Mouse (Mus musculus) liver, embryonic 16.5 days (tissue): ENCODE measurements around the gene Tiam1. TPM values are rescaled to one million over a fixed set of nuclear protein-coding genes. Genes with fewer than 3 reads are reported as not detected.
A peak's percentile ranks its signal among the peaks of the same experiment; 100 is the strongest.

ENCODE experiments used
- ATAC-seq: fragments of 200-750 bp; cut with Nextera tagmentation; 2 replicates; pipeline ENCODE4 v1.8.0; 2017; ENCODE audit warnings: low read depth, mild to moderate bottlenecking, moderate number of reproducible peaks, moderate library complexity
- H3K27ac ChIP-seq: fragments of 300-500 bp; sonication (generic); 2 replicates; pipeline ENCODE4 v1.5.1; 2014; ENCODE audit warnings: mild to moderate bottlenecking, low read length
- H3K27me3 ChIP-seq: fragments of 300-500 bp; sonication (generic); 2 replicates; pipeline ENCODE4 v1.6.1; 2014; ENCODE audit warnings: low read depth, low read length, mixed read lengths; ENCODE audit not compliant: control insufficient read depth, insufficient read depth
- H3K36me3 ChIP-seq: fragments of 300-500 bp; sonication (generic); 2 replicates; pipeline ENCODE4 v1.6.1; 2014; ENCODE audit warnings: mild to moderate bottlenecking; ENCODE audit not compliant: control insufficient read depth, insufficient read depth
- H3K4me1 ChIP-seq: fragments of 300-500 bp; sonication (generic); 2 replicates; pipeline ENCODE4 v1.6.1; 2014; ENCODE audit warnings: low read depth, low read length, mixed read lengths; ENCODE audit not compliant: control insufficient read depth
- H3K4me2 ChIP-seq: fragments of 300-500 bp; sonication (generic); 2 replicates; pipeline ENCODE4 v1.6.1; 2014; ENCODE audit warnings: low read depth, low read length, mixed read lengths
- H3K4me3 ChIP-seq: fragments of 300-500 bp; sonication (generic); 2 replicates; pipeline ENCODE4 v1.5.1; 2014; ENCODE audit warnings: low read depth, mild to moderate bottlenecking, low read length
- H3K9ac ChIP-seq: fragments of 300-500 bp; sonication (generic); 2 replicates; pipeline ENCODE4 v1.6.1; 2014; ENCODE audit warnings: low read depth, low read length
- H3K9me3 ChIP-seq: fragments of 300-500 bp; sonication (generic); replicated peaks from 2 replicates; pipeline ENCODE4 v1.6.1; 2016; ENCODE audit warnings: low read length; ENCODE audit not compliant: control insufficient read depth
- WGBS: fragments of 180-500 bp; shearing (Covaris S2); extraction: QIAGEN DNeasy Blood & Tissue Kit; methylation state at CpG from one replicate; pipeline ENCODE4 v1.1.7; 2014; ENCODE audit not compliant: insufficient replicate concordance; 5-methylcytosine and 5-hydroxymethylcytosine counted together
- polyA plus RNA-seq: library from polyadenylated mRNA; unstranded; fragments of >200 nt; fragmentation: Nextera tagmentation; extraction: Ambion mirVana; gene quantifications from 2 replicates; pipeline ENCODE4 v1.2.1, GENCODE M21; 2015

The Tiam1 gene
- polyA plus RNA-seq, 1 experiment from 2014 or later: 4.2 TPM

- no peaks in the 10 kb centered on the region; the same call in 1 of the 2 replicates for H3K36me3 ChIP-seq
- no peak overlapping the region for H3K27ac ChIP-seq
- no peaks in the 10 kb centered on the region for H3K27me3 ChIP-seq
- H3K4me3 ChIP-seq: no peak overlapping the region
- no peaks in the 10 kb centered on the region for H3K9me3 ChIP-seq
- WGBS: 80% methylated on average over 12 of the region's 12 CpGs
- no peak overlapping the region for H3K9ac ChIP-seq
- no peak for ATAC-seq
- no peak overlapping the region for H3K4me2 ChIP-seq
- H3K4me1 ChIP-seq: no peaks in the 10 kb centered on the region
Observed at GRCm38 (mm10) chr16:89799772-89800171, 343.8 kb downstream of the Tiam1 start.

GRCm38 (mm10) chr16:89796566-89796965 lies 347.0 kb downstream of the Tiam1 start:
- Histone ChIP-seq H3K27me3 (no peaks in the 10 kb centered on the region), H3K4me2 (no peak overlapping the region), H3K4me3 (no peak overlapping the region), H3K4me1 (no peaks in the 10 kb centered on the region), H3K36me3 (no peaks in the 10 kb centered on the region; the same call in 1 of the 2 replicates), H3K27ac (no peak overlapping the region), H3K9ac (no peak overlapping the region), H3K9me3 (no peaks in the 10 kb centered on the region)
- no peak for ATAC-seq
- 72% methylated on average over 7 of the region's 7 CpGs for WGBS

- Histone ChIP-seq H3K27me3 (no peaks in the 10 kb centered on the region), H3K9ac (no peak overlapping the region), H3K27ac (no peak overlapping the region), H3K4me3 (no peak overlapping the region), H3K4me2 (no peak overlapping the region), H3K4me1 (no peaks in the 10 kb centered on the region), H3K9me3 (no peaks in the 10 kb centered on the region), H3K36me3 (no peaks in the 10 kb centered on the region)
- 63% methylated on average over 9 of the region's 9 CpGs for WGBS
- ATAC-seq: no peak
Observed at GRCm38 (mm10) chr16:89789792-89790434, 353.7 kb downstream of the Tiam1 start.

GRCm38 (mm10) chr16:89785795-89786194 lies 357.8 kb downstream of the Tiam1 start:
- H3K36me3 ChIP-seq: no peaks in the 10 kb centered on the region
- peak; percentile 87 for ATAC-seq

GRCm38 (mm10) chr16:89779705-89780104 lies 363.9 kb downstream of the Tiam1 start:
- H3K27ac ChIP-seq: no peak overlapping the region
- no peaks in the 10 kb centered on the region for H3K36me3 ChIP-seq
- no peak overlapping the region for H3K4me3 ChIP-seq
- H3K4me2 ChIP-seq: no peak overlapping the region
- 46% methylated on average over 3 of the region's 3 CpGs for WGBS
- H3K9ac ChIP-seq: no peak overlapping the region
- ATAC-seq: no peak
- no peaks in the 10 kb centered on the region for H3K9me3 ChIP-seq
- no peaks in the 10 kb centered on the region for H3K27me3 ChIP-seq
- no peaks in the 10 kb centered on the region for H3K4me1 ChIP-seq

More at GRCm38 (mm10) chr16:89785795-89786194, 357.8 kb downstream of the Tiam1 start:
- Histone ChIP-seq H3K27ac (no peak overlapping the region), H3K4me2 (no peak overlapping the region), H3K9ac (no peak overlapping the region), H3K27me3 (no peaks in the 10 kb centered on the region), H3K4me3 (no peak overlapping the region), H3K9me3 (no peaks in the 10 kb centered on the region), H3K4me1 (no peaks in the 10 kb centered on the region)
- WGBS: 56% methylated on average over 5 of the region's 5 CpGs

- no peak overlapping the region for H3K4me3 ChIP-seq
- H3K27ac ChIP-seq: no peak overlapping the region
- no peak overlapping the region for H3K4me2 ChIP-seq
- peaks cover 3% of the 10 kb centered on the region; the same call in 1 of the 2 replicates for H3K4me1 ChIP-seq
- 67% methylated on average over 2 of the region's 2 CpGs for WGBS
- H3K9me3 ChIP-seq: no peaks in the 10 kb centered on the region
- no peak for ATAC-seq
- no peak overlapping the region for H3K9ac ChIP-seq
- no peaks in the 10 kb centered on the region for H3K36me3 ChIP-seq
- no peaks in the 10 kb centered on the region for H3K27me3 ChIP-seq
Observed at GRCm38 (mm10) chr16:89777450-89777849, 366.1 kb downstream of the Tiam1 start.

- Histone ChIP-seq H3K4me1 (peaks cover 3% of the 10 kb centered on the region; the same call in 1 of the 2 replicates), H3K27me3 (no peaks in the 10 kb centered on the region), H3K4me3 (no peak overlapping the region), H3K9ac (no peak overlapping the region), H3K9me3 (0 out of 2 replicates have a peak, but pooled peaks cover 2% of the 10 kb centered on the region), H3K4me2 (peak overlapping the region; percentile 71), H3K27ac (no peak overlapping the region), H3K36me3 (no peaks in the 10 kb centered on the region)
- WGBS: 33% methylated on average over 10 of the region's 10 CpGs
- no peak for ATAC-seq
Observed at GRCm38 (mm10) chr16:89774553-89774913, 369.0 kb downstream of the Tiam1 start.

- H3K9ac ChIP-seq: no peak overlapping the region
- WGBS: 9% methylated on average over 30 of the region's 30 CpGs
Observed at GRCm38 (mm10) chr16:89773657-89774552, 369.7 kb downstream of the Tiam1 start.

GRCm38 (mm10) chr16:89765919-89766318 lies 377.6 kb downstream of the Tiam1 start:
- H3K27ac ChIP-seq: no peak overlapping the region
- WGBS: 67% methylated on average over 11 of the region's 11 CpGs
- no peak overlapping the region for H3K4me3 ChIP-seq
- H3K9ac ChIP-seq: no peak overlapping the region
- no peaks in the 10 kb centered on the region for H3K36me3 ChIP-seq
- H3K9me3 ChIP-seq: 0 out of 2 replicates have a peak, but pooled peaks cover 2% of the 10 kb centered on the region
- H3K4me2 ChIP-seq: no peak overlapping the region
- no peaks in the 10 kb centered on the region for H3K4me1 ChIP-seq
- H3K27me3 ChIP-seq: no peaks in the 10 kb centered on the region
- no peak for ATAC-seq

More at GRCm38 (mm10) chr16:89773657-89774552, 369.7 kb downstream of the Tiam1 start:
- H3K27me3 ChIP-seq: no peaks in the 10 kb centered on the region
- no peaks in the 10 kb centered on the region for H3K36me3 ChIP-seq
- peak overlapping the region; percentile 71 for H3K4me2 ChIP-seq
- H3K27ac ChIP-seq: no peak overlapping the region
- peaks cover 3% of the 10 kb centered on the region; the same call in 1 of the 2 replicates for H3K4me1 ChIP-seq
- 0 out of 2 replicates have a peak, but pooled peaks cover 2% of the 10 kb centered on the region for H3K9me3 ChIP-seq
- ATAC-seq: peak; percentile 47
- peak overlapping the region; percentile 47 for H3K4me3 ChIP-seq
